Mouse (Mus musculus) cortical plate, adult 2 months (tissue): ENCODE data around the gene Lpcat1. TPM values are rescaled to one million over a fixed set of nuclear protein-coding genes. Genes with fewer than 3 reads are reported as not detected.

Experiments used
- H3K27ac ChIP-seq: fragments of 200-500 bp; 2 replicates; pipeline ENCODE4 v1.5.1; 2012; ENCODE audit warnings: low read length, control low read depth, inconsistent platforms; ENCODE audit not compliant: insufficient read depth
- H3K4me1 ChIP-seq: fragments of 200-500 bp; 2 replicates; pipeline ENCODE4 v1.6.1; 2011; ENCODE audit warnings: low read length; ENCODE audit not compliant: control insufficient read depth, insufficient read depth
- H3K4me3 ChIP-seq: fragments of 200-500 bp; 2 replicates; pipeline ENCODE4 v1.5.1; 2011; ENCODE audit warnings: mild to moderate bottlenecking, low read length, control low read depth; ENCODE audit not compliant: insufficient read depth
- CTCF ChIP-seq: fragments of 200-500 bp; IDR thresholded peaks from 2 replicates; pipeline ENCODE4 v1.5.1; 2011; ENCODE audit warnings: mild to moderate bottlenecking, control low read depth, low read length; ENCODE audit not compliant: insufficient read depth; ENCODE audit errors: extremely low read depth
- POLR2A ChIP-seq: fragments of 200-500 bp; IDR thresholded peaks from 2 replicates; pipeline ENCODE4 v1.6.1; 2011; ENCODE audit warnings: mild to moderate bottlenecking, low read length, control low read depth; ENCODE audit not compliant: insufficient read depth; ENCODE audit errors: extremely low read depth
- polyA plus RNA-seq: library from polyadenylated mRNA; depleted of rRNA; stranded (reverse); fragments of >200 nt; gene quantifications from 2 replicates; pipeline ENCODE4 v1.2.3, GENCODE M21; 2012

The Lpcat1 gene
- polyA plus RNA-seq, 1 experiment = 39.6 TPM

DNA sequence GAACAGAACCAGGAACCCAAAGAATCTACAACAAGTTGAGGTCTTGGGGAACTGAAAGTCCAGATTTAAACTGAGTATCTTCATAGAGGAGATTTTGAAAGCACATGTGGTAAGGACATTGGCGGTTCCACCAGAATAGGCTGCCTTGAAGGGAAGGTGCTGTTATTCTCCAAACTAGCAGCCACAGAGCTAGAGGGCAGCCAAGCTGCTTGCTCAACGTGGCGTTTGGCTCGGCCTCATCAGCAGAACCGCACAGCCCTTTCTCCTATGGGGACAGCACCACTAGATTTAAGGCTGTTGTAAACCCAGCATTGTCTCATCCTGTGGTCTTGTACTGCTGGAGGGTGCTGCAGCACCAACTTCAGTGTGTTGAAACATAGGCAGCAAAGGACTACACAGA lies 8.3 kb upstream of the Lpcat1 start:
- TF ChIP-seq POLR2A (no peak), CTCF (no peak)
- H3K4me1 ChIP-seq = no peaks in the 10 kb centered on the region
- H3K4me3 ChIP-seq = no peak overlapping the region
- no peak overlapping the region for H3K27ac ChIP-seq

DNA sequence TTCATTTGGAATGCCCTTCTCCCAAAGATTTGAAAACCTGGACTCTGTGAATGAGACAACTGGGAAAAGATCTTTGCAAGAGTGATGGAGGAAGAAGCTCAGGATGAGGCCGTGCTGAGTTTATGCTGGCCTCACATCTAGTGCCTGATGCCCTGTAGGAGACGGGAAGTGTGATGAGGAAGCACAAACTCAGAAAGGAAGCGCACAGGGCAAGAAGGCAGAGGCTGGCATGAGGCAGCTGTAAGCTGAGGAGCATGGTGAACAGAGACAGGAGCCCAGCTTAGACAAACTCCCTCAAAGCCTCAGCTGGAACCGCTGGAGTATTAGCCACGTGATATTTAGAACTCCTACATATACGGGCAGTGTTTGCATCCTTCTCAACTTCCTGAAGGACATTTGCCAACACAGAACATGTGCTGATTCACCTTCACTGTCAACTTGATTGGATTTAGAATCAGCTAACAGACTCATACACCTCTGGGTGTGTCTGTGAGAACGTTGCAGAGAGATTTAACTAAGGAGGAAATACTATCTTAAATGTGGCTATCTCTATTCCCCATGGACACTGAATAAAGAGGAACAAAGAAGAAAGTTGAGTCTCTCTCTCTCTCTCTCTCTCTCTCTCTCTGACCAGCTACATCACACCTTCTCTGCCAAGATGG lies 7.7 kb upstream of the Lpcat1 start:
- Histone ChIP-seq H3K4me1 (no peaks in the 10 kb centered on the region), H3K4me3 (no peak overlapping the region), H3K27ac (no peak overlapping the region)
- TF ChIP-seq CTCF (no peak), POLR2A (no peak)

DNA sequence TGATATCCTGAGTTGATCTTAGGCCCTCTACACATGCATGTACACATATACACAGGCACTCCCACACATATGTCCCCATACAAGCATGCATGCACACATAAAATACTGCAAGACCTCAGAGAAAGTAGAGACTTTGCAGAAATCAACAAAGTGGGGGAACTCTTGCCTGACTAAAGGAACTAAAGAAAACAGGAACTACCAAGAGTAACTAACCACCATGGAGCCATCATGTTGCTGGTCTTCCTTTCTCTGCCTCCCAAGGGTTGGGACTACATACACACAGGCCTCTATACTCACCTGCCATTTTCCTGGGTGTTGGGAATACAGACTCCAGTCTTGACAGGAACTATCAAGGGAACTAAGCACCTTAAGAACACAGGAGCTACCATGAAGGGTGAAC lies 5.4 kb upstream of the Lpcat1 start:
- no peak overlapping the region for H3K27ac ChIP-seq
- no peak for TF ChIP-seq CTCF
- no peak for TF ChIP-seq POLR2A
- H3K4me1 ChIP-seq = no peaks in the 10 kb centered on the region

DNA sequence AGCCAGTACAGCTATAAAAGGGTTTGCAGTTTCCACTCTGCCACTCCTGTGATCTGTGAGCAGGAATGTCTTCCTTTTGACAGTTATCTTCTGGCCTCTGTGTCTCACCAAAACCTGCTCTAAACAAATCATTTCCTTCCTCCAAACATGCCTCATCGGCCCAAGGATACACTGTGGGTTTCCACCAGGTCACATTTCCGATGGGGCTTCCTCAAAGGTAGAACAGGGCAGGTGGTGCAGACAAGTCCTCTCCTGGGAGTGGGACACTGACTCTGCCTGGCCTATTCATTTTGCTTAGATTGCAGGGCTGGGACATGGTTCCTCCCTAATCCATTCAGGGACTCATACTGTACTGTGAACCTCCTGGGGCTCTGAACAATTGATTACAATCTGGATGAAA lies 1.8 kb upstream of the Lpcat1 start:
- no peak overlapping the region for H3K27ac ChIP-seq
- TF ChIP-seq POLR2A (no peak), CTCF (no peak)
- H3K4me1 ChIP-seq = peaks cover 10% of the 10 kb centered on the region
- no peak overlapping the region for H3K4me3 ChIP-seq

More for the DNA sequence above, 5.4 kb upstream of the Lpcat1 start:
- no peak overlapping the region for H3K4me3 ChIP-seq

DNA sequence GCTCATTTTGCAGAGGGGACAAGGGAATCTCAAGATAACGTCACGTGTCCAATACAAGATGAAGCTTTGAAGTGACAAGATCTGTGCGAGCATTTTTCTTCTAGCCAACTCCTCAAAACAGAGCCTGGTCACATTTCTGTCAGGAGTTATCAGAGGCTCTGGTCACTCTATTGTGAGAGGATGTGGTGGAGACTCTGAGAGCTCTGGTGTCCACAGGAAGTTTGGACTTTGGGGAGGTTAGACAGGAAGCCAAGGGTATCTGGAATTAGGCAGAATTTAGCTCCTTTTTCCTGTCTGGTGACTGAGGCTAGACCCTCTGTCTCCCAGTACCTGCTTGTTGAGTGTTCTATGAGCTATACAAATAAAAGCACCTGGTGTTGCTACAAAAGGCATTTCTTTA lies 586 bp upstream of the Lpcat1 start:
- H3K27ac ChIP-seq = no peak overlapping the region
- TF ChIP-seq CTCF = no peak
- no peak for TF ChIP-seq POLR2A

DNA sequence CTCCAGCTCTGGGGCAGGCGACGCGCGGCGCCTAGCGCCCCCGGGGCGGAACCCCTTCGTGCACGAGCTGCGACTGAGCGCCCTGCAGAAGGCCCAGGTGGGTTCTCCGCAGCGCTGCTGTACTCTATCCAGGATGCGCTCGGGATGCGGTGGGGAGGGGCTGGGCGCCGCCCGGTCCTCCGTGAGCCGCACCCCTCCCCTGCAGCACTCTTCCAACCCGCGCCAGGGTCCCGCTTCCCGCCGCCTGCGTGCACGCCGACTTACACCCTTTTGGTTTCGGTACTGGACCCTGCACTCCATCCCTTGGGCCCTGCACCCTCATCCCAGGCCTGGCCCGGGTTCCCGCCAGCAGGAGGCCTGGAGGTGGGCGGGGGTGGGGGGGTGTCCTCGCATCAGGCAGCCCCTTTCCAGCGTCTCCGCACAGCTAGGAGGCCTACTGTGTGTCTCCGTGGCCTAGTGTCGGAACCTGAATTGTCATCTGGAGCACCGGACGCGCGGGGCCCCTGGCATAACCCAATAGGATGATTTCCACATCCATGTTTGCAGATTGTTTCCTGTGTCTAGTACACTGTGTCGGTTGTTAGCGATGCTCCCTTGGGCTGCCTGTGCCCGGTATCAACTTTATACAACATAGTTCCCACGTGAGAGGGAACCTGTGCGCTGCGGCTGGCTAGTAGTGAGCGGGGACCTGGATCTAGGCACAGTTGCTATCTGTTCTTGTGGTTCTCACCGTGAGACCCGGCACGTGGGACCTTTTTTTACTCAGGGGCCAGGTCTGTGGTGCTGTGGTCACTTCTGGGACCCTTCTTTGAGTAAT lies 632 bp downstream of the Lpcat1 start:
- peaks cover 13% of the 10 kb centered on the region for H3K4me1 ChIP-seq
- TF ChIP-seq CTCF = no peak
- no peak for TF ChIP-seq POLR2A
- peak overlapping the region; percentile 40 for H3K4me3 ChIP-seq
- peak overlapping the region; percentile 67 for H3K27ac ChIP-seq

More for the DNA sequence above, 586 bp upstream of the Lpcat1 start:
- Histone ChIP-seq H3K4me1 (peaks cover 13% of the 10 kb centered on the region), H3K4me3 (peak overlapping the region; percentile 40; the same call in 1 of the 2 replicates)

DNA sequence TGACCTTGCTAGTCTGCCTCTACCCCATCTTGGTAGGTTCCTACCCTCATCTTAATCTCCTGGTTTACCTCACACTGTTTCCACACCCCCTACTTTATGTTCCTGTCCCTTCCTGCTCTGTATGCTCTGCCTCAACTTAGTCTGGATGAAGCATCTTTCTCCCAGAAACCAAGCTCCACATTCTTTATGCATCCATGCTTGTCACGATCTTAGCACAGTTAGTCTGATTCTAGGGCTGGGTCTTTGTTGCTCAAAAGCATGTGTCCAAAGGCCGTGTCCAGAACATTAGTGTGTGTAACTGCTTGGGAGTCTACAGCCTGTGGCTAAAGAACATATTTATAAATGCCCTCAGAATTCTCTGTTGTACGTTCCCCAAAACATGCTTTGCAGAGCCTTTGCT lies 1.8 kb downstream of the Lpcat1 start:
- no peak for TF ChIP-seq CTCF
- no peak for TF ChIP-seq POLR2A
- Histone ChIP-seq H3K4me1 (peaks cover 15% of the 10 kb centered on the region), H3K27ac (no peak overlapping the region), H3K4me3 (no peak overlapping the region; the same call in 1 of the 2 replicates)

DNA sequence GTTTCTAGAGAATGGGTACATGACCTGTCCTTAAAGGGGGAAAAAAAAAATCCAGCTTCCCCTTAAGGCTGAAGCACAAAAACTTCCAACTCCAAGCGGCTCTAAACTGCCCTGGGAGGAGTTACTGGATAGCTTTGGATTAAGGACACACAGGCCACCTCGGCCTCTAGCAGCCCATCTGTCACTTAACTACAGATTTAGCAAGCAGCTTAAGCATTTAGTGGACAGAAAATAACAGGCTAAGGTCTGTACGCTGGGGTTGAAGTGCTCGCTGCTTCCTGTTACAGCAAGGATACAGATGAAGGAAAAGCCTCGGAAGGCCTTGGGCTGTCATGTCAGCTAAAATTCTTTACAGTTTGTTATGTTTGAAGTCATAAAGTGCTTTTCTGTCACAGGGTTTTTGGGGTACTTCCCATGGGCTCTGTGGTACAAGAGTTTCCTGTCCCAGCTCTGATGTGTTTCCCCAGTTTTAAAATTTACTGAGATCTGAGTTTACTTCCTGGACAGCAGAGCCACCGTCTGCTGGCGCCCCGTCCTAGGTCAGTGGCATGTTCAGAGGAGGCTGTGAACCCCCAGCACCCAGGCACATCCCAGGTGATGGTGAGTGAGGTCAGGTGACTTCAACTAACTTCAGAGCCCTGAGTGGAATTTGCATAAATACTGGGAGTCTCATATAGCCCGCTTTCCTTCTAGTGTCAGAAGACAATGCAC lies 2.4 kb downstream of the Lpcat1 start:
- TF ChIP-seq CTCF (no peak), POLR2A (no peak)
- H3K27ac ChIP-seq = no peak overlapping the region
- no peak overlapping the region for H3K4me3 ChIP-seq
- peaks cover 16% of the 10 kb centered on the region for H3K4me1 ChIP-seq

DNA sequence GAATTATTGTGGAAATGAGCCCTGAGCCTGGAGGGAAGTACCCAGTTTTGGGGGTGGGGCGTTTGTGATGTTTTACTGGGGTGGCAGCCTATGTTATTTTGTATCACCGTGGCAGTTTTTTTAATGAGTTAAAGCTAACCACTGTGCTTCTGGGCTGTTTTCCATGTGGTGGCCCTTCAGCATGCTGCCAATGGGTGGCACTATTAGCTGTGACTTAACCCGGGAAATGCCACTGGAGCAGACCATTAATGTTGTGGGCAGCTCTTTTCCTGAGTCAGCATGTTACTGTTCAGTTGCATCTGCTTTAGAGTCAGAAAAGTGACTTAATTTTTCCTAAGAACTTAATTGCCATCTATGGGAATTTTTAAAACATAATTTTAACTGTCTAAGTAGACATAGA lies 5.5 kb downstream of the Lpcat1 start:
- peaks cover 27% of the 10 kb centered on the region for H3K4me1 ChIP-seq
- no peak overlapping the region for H3K27ac ChIP-seq
- no peak overlapping the region for H3K4me3 ChIP-seq
- TF ChIP-seq POLR2A = no peak
- 0 out of 2 replicates have a peak, but pooled peaks have one; percentile 2 for TF ChIP-seq CTCF
